Mouse (Mus musculus): Measurements from ENCODE around the gene Golga7b. TPM values are rescaled to one million over a fixed set of nuclear protein-coding genes. Genes with fewer than 3 reads are reported as not detected.

The Golga7b gene
- polyA plus RNA-seq, 1 experiment from 2014 or later = 1.0 TPM

GRCm38 (mm10) chr19:42288361-42288760 lies 41.0 kb downstream of the Golga7b start:
- no peak for DNase-seq (ENCODE audit: extremely low spot score, low spot score)
- H3K36me3 ChIP-seq (replicated peaks) = no peaks in the 10 kb centered on the region
- 86% methylated on average over 4 of the region's 4 CpGs for WGBS
- H3K27ac ChIP-seq = no peak overlapping the region
- no peak overlapping the region for H3K4me3 ChIP-seq
- peaks cover 8% of the 10 kb centered on the region for H3K27me3 ChIP-seq (ENCODE audit: poor library complexity, severe bottlenecking)
- H3K9me3 ChIP-seq = no peaks in the 10 kb centered on the region
- peaks cover 32% of the 10 kb centered on the region for H3K4me1 ChIP-seq

- peak overlapping the region; percentile 77 for H3K27ac ChIP-seq
Observed at GRCm38 (mm10) chr19:42290954-42291661, 43.7 kb downstream of the Golga7b start.

DNA sequence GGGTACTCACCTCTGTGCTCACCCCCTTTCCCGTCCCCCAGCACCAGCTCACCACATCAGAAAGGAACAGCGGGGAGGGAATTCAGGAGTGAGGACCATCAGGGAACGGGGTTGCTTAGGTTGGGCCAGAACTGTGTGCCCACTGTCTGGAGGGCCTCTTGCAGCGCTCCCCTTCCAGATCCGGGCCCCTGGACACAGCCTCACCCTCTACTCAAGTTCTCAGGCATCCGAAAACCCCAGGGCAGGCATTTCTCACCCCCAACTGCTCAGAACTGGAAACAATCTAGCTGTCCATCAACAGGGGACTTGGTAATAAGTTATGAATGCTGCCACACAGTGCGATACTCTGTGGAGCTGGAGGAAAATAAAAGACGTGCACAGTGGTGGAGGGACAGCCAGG lies 44.7 kb downstream of the Golga7b start:
- Histone ChIP-seq H3K27me3 (ENCODE audit: poor library complexity, severe bottlenecking) (peaks cover 15% of the 10 kb centered on the region), H3K4me1 (peaks cover 34% of the 10 kb centered on the region), H3K36me3 (replicated peaks) (no peaks in the 10 kb centered on the region), H3K27ac (peak overlapping the region; percentile 77), H3K4me3 (no peak overlapping the region), H3K9me3 (no peaks in the 10 kb centered on the region)
- DNase-seq (ENCODE audit: extremely low spot score, low spot score) = no peak
- WGBS = 40% methylated on average over 8 of the region's 8 CpGs

More at GRCm38 (mm10) chr19:42290954-42291661, 43.7 kb downstream of the Golga7b start:
- Histone ChIP-seq H3K4me1 (peaks cover 34% of the 10 kb centered on the region), H3K27me3 (ENCODE audit: poor library complexity, severe bottlenecking) (peaks cover 15% of the 10 kb centered on the region), H3K4me3 (no peak overlapping the region), H3K36me3 (replicated peaks) (no peaks in the 10 kb centered on the region), H3K9me3 (no peaks in the 10 kb centered on the region)
- DNase-seq (ENCODE audit: extremely low spot score, low spot score) = no peak
- 35% methylated on average over 7 of the region's 7 CpGs for WGBS

DNA sequence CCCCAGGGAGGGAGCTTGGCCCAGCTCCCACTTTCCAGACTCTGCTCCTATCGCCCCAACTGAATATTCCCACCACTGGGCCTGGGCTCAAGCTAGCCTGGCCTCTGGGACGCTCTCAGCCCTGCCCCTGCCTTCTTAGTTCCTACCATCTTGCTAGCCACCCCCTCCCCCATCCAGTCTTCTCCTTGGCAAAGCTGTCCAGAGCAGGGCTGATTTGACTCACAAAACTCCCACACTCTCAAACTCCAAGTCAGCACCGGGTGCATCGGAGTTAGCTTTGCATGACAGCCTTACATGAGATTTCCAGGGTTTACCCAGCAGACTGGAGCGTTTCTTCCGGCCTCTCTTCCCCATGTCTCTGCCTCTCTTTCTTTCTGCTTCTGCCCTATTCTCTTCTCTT lies 45.8 kb downstream of the Golga7b start:
- Histone ChIP-seq H3K9me3 (no peaks in the 10 kb centered on the region), H3K4me1 (peaks cover 34% of the 10 kb centered on the region), H3K36me3 (replicated peaks) (no peaks in the 10 kb centered on the region), H3K4me3 (no peak overlapping the region), H3K27me3 (ENCODE audit: poor library complexity, severe bottlenecking) (peaks cover 22% of the 10 kb centered on the region), H3K27ac (peak overlapping the region; percentile 56)
- WGBS = 77% methylated on average over 6 of the region's 6 CpGs
- DNase-seq (ENCODE audit: extremely low spot score, low spot score) = no peak

DNA sequence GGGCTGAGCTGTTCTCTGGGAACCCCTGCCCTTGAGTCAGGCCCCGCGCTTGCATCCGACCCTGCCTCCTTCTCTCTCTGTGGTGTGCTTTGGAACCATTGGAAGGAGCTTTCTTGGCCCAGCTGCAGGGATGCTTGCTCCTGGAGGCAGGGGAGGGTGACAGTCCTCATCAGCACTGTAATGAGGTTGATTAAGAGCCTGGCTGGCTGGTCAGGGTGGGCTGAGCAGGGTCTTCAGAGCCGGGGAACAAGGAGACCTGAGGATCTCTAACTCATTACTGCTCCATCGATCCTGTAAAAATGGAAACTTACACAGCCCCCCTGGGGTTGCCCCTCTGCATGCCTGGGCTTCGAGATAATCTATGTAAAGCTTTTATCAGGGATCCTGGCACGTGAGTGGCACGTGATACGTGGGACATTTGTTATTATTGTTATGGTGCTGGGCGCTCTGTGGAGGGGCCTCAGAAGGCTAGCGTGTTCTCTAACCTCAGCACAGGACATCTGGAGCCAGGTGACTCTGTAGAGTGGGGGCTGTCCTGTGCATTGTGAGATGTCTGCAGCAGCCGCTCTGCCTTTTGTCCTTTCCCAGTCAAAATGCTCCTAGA lies 55.9 kb downstream of the Golga7b start:
- 61% methylated on average over 12 of the region's 12 CpGs for WGBS
- H3K27me3 ChIP-seq (ENCODE audit: poor library complexity, severe bottlenecking) = peaks cover 60% of the 10 kb centered on the region
- no peak for DNase-seq (ENCODE audit: extremely low spot score, low spot score)
- no peak overlapping the region for H3K27ac ChIP-seq
- H3K36me3 ChIP-seq (replicated peaks) = no peaks in the 10 kb centered on the region
- peaks cover 61% of the 10 kb centered on the region for H3K4me1 ChIP-seq
- H3K9me3 ChIP-seq = no peaks in the 10 kb centered on the region
- no peak overlapping the region for H3K4me3 ChIP-seq

GRCm38 (mm10) chr19:42304506-42304905 lies 57.1 kb downstream of the Golga7b start:
- H3K4me1 ChIP-seq = peaks cover 56% of the 10 kb centered on the region
- WGBS = 91% methylated on average over 13 of the region's 13 CpGs
- no peak for DNase-seq (ENCODE audit: extremely low spot score, low spot score)

GRCm38 (mm10) chr19:42305746-42306145 lies 58.4 kb downstream of the Golga7b start:
- DNase-seq (ENCODE audit: extremely low spot score, low spot score) = no peak
- Histone ChIP-seq H3K9me3 (no peaks in the 10 kb centered on the region), H3K36me3 (replicated peaks) (no peaks in the 10 kb centered on the region), H3K27ac (no peak overlapping the region), H3K4me1 (peaks cover 46% of the 10 kb centered on the region), H3K4me3 (no peak overlapping the region), H3K27me3 (ENCODE audit: poor library complexity, severe bottlenecking) (peaks cover 54% of the 10 kb centered on the region)
- WGBS = 81% methylated on average over 8 of the region's 8 CpGs

More at GRCm38 (mm10) chr19:42304506-42304905, 57.1 kb downstream of the Golga7b start:
- Histone ChIP-seq H3K4me3 (no peak overlapping the region), H3K27ac (no peak overlapping the region), H3K36me3 (replicated peaks) (no peaks in the 10 kb centered on the region), H3K27me3 (ENCODE audit: poor library complexity, severe bottlenecking) (peaks cover 63% of the 10 kb centered on the region), H3K9me3 (no peaks in the 10 kb centered on the region)

DNA sequence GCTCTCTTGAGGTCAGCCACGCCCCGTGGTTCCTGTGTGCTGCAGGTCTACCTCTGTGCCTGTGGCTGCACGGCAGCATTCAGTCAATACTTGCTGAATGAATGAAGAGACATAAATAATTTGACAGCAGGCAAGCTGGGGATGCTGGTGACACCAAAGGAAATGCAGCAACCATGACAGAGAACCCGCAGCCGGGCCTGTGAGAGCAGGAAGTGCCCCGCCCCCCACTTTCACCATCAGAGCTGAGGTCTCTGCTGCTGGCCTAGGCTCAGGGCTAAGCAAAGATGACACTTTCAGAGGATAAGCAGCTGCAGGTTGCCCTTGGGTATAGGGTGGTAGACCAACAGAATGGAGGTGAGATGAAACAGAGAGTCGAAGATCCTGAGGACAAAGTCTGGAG lies 58.8 kb downstream of the Golga7b start:
- H3K27ac ChIP-seq = no peak overlapping the region
- H3K9me3 ChIP-seq = no peaks in the 10 kb centered on the region
- no peak overlapping the region for H3K4me3 ChIP-seq
- no peaks in the 10 kb centered on the region for H3K36me3 ChIP-seq (replicated peaks)
- 75% methylated on average over 7 of the region's 7 CpGs for WGBS
- peaks cover 41% of the 10 kb centered on the region for H3K4me1 ChIP-seq
- H3K27me3 ChIP-seq (ENCODE audit: poor library complexity, severe bottlenecking) = peaks cover 58% of the 10 kb centered on the region
- DNase-seq (ENCODE audit: extremely low spot score, low spot score) = no peak

GRCm38 (mm10) chr19:42307019-42307418 lies 59.6 kb downstream of the Golga7b start:
- peaks cover 38% of the 10 kb centered on the region for H3K4me1 ChIP-seq
- H3K9me3 ChIP-seq = no peaks in the 10 kb centered on the region
- H3K36me3 ChIP-seq (replicated peaks) = no peaks in the 10 kb centered on the region
- DNase-seq (ENCODE audit: extremely low spot score, low spot score) = no peak
- peaks cover 56% of the 10 kb centered on the region for H3K27me3 ChIP-seq (ENCODE audit: poor library complexity, severe bottlenecking)
- no peak overlapping the region for H3K4me3 ChIP-seq
- WGBS = 16% methylated on average over 8 of the region's 8 CpGs
- 0 out of 2 replicates have a peak overlapping the region, but pooled peaks have one; percentile 35 for H3K27ac ChIP-seq

DNA sequence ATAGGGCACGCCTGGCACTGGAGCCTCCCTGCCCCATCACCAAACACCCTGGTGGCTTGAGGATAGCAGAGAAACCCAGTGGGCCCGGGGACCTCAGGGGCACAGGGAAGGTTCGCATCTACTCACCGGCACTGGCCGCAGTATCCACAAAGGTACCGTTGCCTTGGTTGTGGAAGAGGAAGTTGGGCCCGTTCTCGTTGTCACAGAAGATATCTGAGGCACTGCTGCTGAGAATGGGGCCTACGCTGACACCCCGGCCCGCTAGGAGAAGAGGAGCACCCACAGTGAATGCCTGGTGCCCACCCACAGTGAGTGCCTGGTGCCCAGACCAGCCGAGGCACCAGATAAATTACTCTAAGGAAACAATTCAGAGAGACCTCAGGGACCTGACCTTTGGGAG lies 61.6 kb downstream of the Golga7b start:
- 88% methylated on average over 12 of the region's 12 CpGs for WGBS
- DNase-seq (ENCODE audit: extremely low spot score, low spot score) = no peak
- no peak overlapping the region for H3K27ac ChIP-seq
- H3K4me1 ChIP-seq = peaks cover 29% of the 10 kb centered on the region
- H3K9me3 ChIP-seq = no peaks in the 10 kb centered on the region
- no peak overlapping the region for H3K4me3 ChIP-seq
- peaks cover 50% of the 10 kb centered on the region; the same call in 1 of the 2 replicates for H3K27me3 ChIP-seq (ENCODE audit: poor library complexity, severe bottlenecking)
- H3K36me3 ChIP-seq (replicated peaks) = no peaks in the 10 kb centered on the region

- Histone ChIP-seq H3K9me3 (no peaks in the 10 kb centered on the region), H3K36me3 (replicated peaks) (no peaks in the 10 kb centered on the region), H3K4me3 (no peak overlapping the region), H3K27ac (no peak overlapping the region), H3K4me1 (peaks cover 34% of the 10 kb centered on the region), H3K27me3 (ENCODE audit: poor library complexity, severe bottlenecking) (peaks cover 59% of the 10 kb centered on the region; the same call in 1 of the 2 replicates)
- WGBS = 48% methylated on average over 2 of the region's 2 CpGs
- no peak for DNase-seq (ENCODE audit: extremely low spot score, low spot score)
Observed at GRCm38 (mm10) chr19:42311332-42311731, 64.0 kb downstream of the Golga7b start.

GRCm38 (mm10) chr19:42312191-42312590 lies 64.8 kb downstream of the Golga7b start:
- no peak overlapping the region for H3K27ac ChIP-seq
- H3K27me3 ChIP-seq (ENCODE audit: poor library complexity, severe bottlenecking) = peaks cover 57% of the 10 kb centered on the region
- peaks cover 34% of the 10 kb centered on the region for H3K4me1 ChIP-seq
- no peak for DNase-seq (ENCODE audit: extremely low spot score, low spot score)
- 81% methylated on average over 3 of the region's 3 CpGs for WGBS
- H3K36me3 ChIP-seq (replicated peaks) = no peaks in the 10 kb centered on the region
- no peaks in the 10 kb centered on the region for H3K9me3 ChIP-seq
- no peak overlapping the region for H3K4me3 ChIP-seq

DNA sequence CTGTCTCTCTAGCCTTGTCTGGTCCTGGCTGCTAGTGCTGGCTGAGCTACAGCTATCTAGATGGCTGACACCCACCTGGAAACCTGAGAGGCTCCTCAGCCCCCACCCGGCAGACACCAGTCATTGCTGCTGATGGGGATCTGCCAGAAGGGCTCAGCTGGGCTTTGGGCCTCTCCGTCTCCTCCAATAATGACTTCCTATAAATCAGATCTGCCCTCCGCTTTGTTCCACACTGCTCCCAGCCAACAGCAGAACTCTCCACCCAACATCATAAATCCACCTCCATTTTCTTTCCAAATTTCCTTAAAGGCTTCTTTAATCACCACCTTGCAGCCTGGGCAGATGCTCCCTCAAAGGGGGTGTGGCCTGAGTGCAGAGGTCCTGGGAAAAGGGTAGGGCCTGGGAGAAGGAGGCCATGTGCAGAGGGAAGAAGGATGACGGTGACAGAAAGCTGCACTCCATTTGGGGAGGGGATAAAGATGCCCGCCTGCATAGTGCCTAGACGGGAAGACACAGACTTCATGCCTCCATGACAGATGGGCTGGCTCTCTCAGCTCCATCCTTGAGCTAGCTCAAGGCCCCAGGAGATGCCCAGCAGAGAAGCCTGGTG lies 67.8 kb downstream of the Golga7b start:
- peaks cover 64% of the 10 kb centered on the region for H3K27me3 ChIP-seq (ENCODE audit: poor library complexity, severe bottlenecking)
- no peaks in the 10 kb centered on the region for H3K9me3 ChIP-seq
- H3K4me3 ChIP-seq = no peak overlapping the region
- DNase-seq (ENCODE audit: extremely low spot score, low spot score) = no peak
- 83% methylated on average over 6 of the region's 6 CpGs for whole genome bisulfite sequencing
- no peak overlapping the region for H3K27ac ChIP-seq
- peaks cover 51% of the 10 kb centered on the region for H3K4me1 ChIP-seq
- no peaks in the 10 kb centered on the region for H3K36me3 ChIP-seq (replicated peaks)

All from forebrain, embryonic 10.5 days (tissue).